Comparison of ENCODE assay signal across 13 mouse cellular contexts in the genomic region with DNA sequence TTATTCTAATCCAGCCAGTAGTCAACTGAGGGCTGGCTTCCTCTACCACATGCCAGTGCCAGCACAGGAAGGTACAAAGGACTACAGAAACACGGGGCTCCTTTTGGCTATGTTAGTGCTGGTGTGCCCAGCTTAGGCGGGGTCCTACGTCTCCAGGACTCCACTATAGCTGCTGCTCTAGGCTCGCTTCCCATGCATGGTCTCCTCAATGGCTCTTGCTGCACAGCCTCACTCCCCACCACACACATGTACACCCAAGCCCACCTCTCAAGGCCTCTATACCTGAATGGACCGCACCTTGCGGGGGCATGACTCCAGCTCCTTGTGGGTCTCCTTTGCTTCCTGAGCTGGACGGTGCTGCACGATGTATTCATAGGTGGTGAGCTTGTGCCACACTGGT. TPM values are rescaled to one million over a fixed set of nuclear protein-coding genes. Genes with fewer than 3 reads are reported as not detected.
"Had no signal": no experiment of that assay in that cellular context is flagged by ENCODE, and none has a peak within 500 bp of the region (broad histone marks: within the 10 kb centered on the region; RNA-seq: fewer than 3 reads in every experiment).

No protein-coding gene starts in this region.

- ATAC-seq: liver, postnatal 0 days; midbrain, embryonic 15.5 days had no signal

- H3K36me3 ChIP-seq: midbrain, embryonic 15.5 days had no signal

- H3K27ac ChIP-seq: liver, embryonic 14.5 days; midbrain, embryonic 15.5 days had no signal

- H3K4me2 ChIP-seq: liver, embryonic 11.5 days; lung, embryonic 14.5 days; midbrain, embryonic 15.5 days had no signal

- H3K4me3 ChIP-seq: layer of hippocampus, adult 2 months; midbrain, embryonic 15.5 days had no signal

- H3K9ac ChIP-seq: liver, embryonic 14.5 days; liver, postnatal 0 days had no signal

- DNase-seq: kidney, adult 2 months; layer of hippocampus, adult 9-11 months; liver, postnatal 0 days; lung, embryonic 14.5 days; thymus, adult 2 months; thymus, postnatal 14 days; thymus, postnatal 4 days had no signal

- H3K9me3 ChIP-seq: midbrain, embryonic 15.5 days had no signal

RNA-seq across cellular contexts. Expression of a gene that starts 42.8 kb away (rescaled TPM):
- total RNA-seq: layer of hippocampus, adult 2 months; left cerebral cortex, adult 18-20 months; left cerebral cortex, postnatal 25 days had no signal
